Mouse (Mus musculus) hindbrain, embryonic 14.5 days (tissue): Measurements from ENCODE around the gene 1700001J03Rik. TPM values are rescaled to one million over a fixed set of nuclear protein-coding genes. Genes with fewer than 3 reads are reported as not detected.
"Not testable (repeated sequence)": the region's sequence is repeated elsewhere in the genome, so short reads cannot be mapped to it uniquely, and the experiment has no call there.

Experiments used
- ATAC-seq: fragments of 200-750 bp; cut with Nextera tagmentation; 2 replicates; pipeline ENCODE4 v1.8.0; 2017; ENCODE audit warnings: moderate number of reproducible peaks, mild to moderate bottlenecking, moderate TSS enrichment, moderate library complexity; ENCODE audit not compliant: low FRiP score
- DNase-seq: peaks from one replicate; pipeline ENCODE4 v3.0.0-alpha.2; 2015; ENCODE audit warnings: low spot score
- H3K27ac ChIP-seq: fragments of 300-500 bp; sonication (generic); 2 replicates; pipeline ENCODE4 v1.5.1; 2014; ENCODE audit warnings: mild to moderate bottlenecking, moderate library complexity
- H3K27me3 ChIP-seq: fragments of 300-500 bp; sonication (generic); 2 replicates; pipeline ENCODE4 v1.6.1; 2014; ENCODE audit warnings: mild to moderate bottlenecking, low read length, mixed read lengths; ENCODE audit not compliant: control insufficient read depth, insufficient read depth
- H3K36me3 ChIP-seq: fragments of 300-500 bp; sonication (generic); replicated peaks from 2 replicates; pipeline ENCODE4 v1.6.1; 2014; ENCODE audit not compliant: control insufficient read depth, insufficient read depth
- H3K4me1 ChIP-seq: fragments of 300-500 bp; sonication (generic); replicated peaks from 2 replicates; pipeline ENCODE4 v1.6.1; 2014; ENCODE audit warnings: antibody characterized with exemption, low read length, mixed read lengths; ENCODE audit not compliant: control insufficient read depth, insufficient read depth
- H3K4me2 ChIP-seq: fragments of 300-500 bp; sonication (generic); replicated peaks from 2 replicates; pipeline ENCODE4 v1.6.1; 2014; ENCODE audit warnings: mild to moderate bottlenecking, moderate library complexity
- H3K4me3 ChIP-seq: fragments of 300-500 bp; sonication (generic); replicated peaks from 2 replicates; pipeline ENCODE4 v1.5.1; 2014; ENCODE audit warnings: mild to moderate bottlenecking, low read length
- H3K9ac ChIP-seq: fragments of 300-500 bp; sonication (generic); 2 replicates; pipeline ENCODE4 v1.6.1; 2014
- H3K9me3 ChIP-seq: fragments of 300-500 bp; sonication (generic); 2 replicates; pipeline ENCODE4 v1.6.1; 2016; ENCODE audit warnings: low read length; ENCODE audit not compliant: control insufficient read depth
- WGBS: fragments of 180-500 bp; shearing (Covaris S2); extraction: QIAGEN DNeasy Blood & Tissue Kit; methylation state at CpG from one replicate; pipeline ENCODE4 v1.1.7; 2014; 5-methylcytosine and 5-hydroxymethylcytosine counted together
- polyA plus RNA-seq: library from polyadenylated mRNA; unstranded; fragments of >200 nt; fragmentation: Nextera tagmentation; extraction: Ambion mirVana; gene quantifications from 2 replicates; pipeline ENCODE4 v1.2.1, GENCODE M21; 2014

1700001J03Rik gene
- polyA plus RNA-seq, 1 experiment from 2014 or later = 0.68 TPM

DNA sequence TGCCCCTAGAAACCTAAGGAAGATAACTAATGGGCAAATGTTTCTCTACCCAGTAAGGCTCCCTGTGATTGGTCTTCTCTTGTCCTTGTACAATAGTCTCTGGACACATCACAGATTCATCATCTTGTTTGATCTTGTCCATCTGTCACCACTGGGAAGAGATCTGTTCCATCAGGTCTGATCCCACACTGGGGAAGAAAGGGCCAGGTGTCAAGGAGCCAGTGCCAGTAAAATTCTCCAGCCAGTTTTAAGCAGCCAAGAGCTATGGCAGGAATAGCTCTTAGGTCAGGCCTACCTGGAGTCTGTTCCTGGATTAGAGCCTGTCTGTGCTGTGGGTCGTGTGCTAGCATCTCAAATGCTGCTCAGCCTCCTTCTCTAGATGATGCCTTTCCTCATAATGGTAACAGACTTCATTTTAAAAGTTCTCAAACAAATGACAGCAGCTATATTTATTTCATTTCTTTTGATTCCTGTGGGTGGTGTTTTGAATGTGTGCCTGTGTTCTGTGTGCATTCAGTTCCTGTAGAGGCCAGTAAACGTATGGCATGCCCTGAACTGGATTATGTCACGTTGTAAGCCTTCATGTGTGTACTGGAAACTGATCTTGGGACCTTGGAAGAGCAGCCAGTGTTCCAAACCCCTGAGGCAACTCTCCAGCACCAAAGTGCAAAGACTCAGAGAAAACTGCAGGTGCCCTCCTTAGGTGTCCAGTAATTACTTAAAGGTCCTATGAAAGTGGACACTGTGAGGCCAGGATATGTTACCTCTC, 5.6 kb upstream of the 1700001J03Rik start:
- Histone ChIP-seq H3K4me3 (no peak overlapping the region), H3K27me3 (no peaks in the 10 kb centered on the region), H3K9me3 (0 out of 2 replicates have a peak, but pooled peaks cover 11% of the 10 kb centered on the region), H3K27ac (no peak overlapping the region), H3K9ac (no peak overlapping the region), H3K4me1 (no peaks in the 10 kb centered on the region), H3K4me2 (no peak overlapping the region), H3K36me3 (no peaks in the 10 kb centered on the region)
- no peak for DNase-seq
- WGBS = 68% methylated on average over 3 of the region's 3 CpGs
- no peak for ATAC-seq

DNA sequence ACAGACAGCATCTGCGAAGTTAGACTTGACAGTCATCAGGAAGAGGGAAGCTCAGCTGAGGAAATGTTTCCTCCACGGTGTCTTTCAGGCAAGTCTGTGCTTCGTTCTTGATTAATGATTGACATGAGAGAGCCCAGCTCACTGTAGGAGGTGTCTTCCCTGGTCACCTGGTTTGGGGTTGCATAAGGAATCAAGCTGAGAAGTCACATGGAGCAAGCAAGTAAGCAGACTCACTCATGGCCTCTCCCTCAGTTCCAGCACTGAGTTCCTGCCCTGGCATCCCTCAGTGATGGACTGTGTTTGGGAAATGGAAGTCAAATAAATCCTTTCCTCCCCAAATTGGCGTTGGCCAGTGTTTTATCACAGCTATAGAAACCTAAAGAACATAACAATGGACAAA, 5.0 kb upstream of the 1700001J03Rik start:
- DNase-seq = no peak
- no peak overlapping the region for H3K4me2 ChIP-seq
- 72% methylated on average over 4 of the region's 4 CpGs for WGBS
- no peak for ATAC-seq
- H3K27me3 ChIP-seq = no peaks in the 10 kb centered on the region
- H3K9ac ChIP-seq = no peak overlapping the region
- H3K9me3 ChIP-seq = 0 out of 2 replicates have a peak, but pooled peaks cover 11% of the 10 kb centered on the region
- no peaks in the 10 kb centered on the region for H3K4me1 ChIP-seq
- no peak overlapping the region for H3K27ac ChIP-seq
- H3K36me3 ChIP-seq = no peaks in the 10 kb centered on the region
- H3K4me3 ChIP-seq = no peak overlapping the region

DNA sequence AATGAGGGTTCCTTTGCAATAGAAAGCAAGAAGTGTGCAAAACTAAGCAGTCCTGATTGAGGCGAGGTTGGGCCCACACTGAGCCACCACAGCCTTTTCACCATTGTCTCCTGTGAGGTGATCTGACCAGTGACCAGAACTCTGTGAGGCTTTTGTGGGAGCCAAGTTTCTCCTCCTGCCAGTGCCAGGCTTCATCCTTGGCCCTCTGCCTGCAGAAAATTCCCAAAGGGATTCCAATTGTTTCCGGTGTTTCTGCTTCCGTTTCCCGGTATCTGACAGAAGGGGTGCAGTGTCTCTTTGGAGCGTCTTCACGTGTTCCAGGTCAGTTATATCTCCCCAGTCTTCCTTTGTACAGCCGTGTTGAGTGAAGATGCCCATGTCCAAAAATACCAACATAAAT, 3.6 kb upstream of the 1700001J03Rik start:
- ATAC-seq = no peak
- WGBS = 82% methylated on average over 7 of the region's 7 CpGs

DNA sequence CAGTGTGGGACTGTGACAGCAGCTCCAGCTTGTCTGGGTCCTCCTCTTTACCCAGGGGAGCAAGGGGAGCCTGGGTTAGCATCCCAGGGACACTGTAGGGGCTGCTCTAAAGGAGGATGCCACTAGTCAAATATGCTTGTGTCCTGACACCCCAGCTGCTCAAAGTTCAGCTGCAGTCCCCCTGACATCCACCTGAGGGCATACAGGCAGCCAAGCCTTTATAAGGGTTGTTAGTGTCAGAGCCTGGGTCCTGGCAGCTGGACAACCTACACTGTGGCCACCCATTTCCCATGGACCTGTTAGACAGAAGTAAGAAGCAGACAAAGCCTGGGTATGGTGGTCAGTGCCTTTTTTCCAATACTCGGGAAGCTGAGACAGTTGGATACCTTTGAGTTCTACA, 3.0 kb upstream of the 1700001J03Rik start:
- Histone ChIP-seq H3K36me3 (no peaks in the 10 kb centered on the region), H3K27ac (no peak overlapping the region), H3K4me1 (no peaks in the 10 kb centered on the region), H3K4me3 (no peak overlapping the region), H3K9me3 (no peaks in the 10 kb centered on the region), H3K27me3 (no peaks in the 10 kb centered on the region), H3K4me2 (no peak overlapping the region), H3K9ac (no peak overlapping the region)
- 91% methylated on average over 1 of the region's 1 CpGs for whole genome bisulfite sequencing
- DNase-seq = no peak
- ATAC-seq = no peak

More for the DNA sequence above, 3.6 kb upstream of the 1700001J03Rik start:
- Histone ChIP-seq H3K9ac (no peak overlapping the region), H3K36me3 (no peaks in the 10 kb centered on the region), H3K4me3 (no peak overlapping the region), H3K27me3 (no peaks in the 10 kb centered on the region), H3K4me2 (no peak overlapping the region), H3K4me1 (no peaks in the 10 kb centered on the region), H3K27ac (no peak overlapping the region), H3K9me3 (0 out of 2 replicates have a peak, but pooled peaks cover 3% of the 10 kb centered on the region)
- DNase-seq = no peak

DNA sequence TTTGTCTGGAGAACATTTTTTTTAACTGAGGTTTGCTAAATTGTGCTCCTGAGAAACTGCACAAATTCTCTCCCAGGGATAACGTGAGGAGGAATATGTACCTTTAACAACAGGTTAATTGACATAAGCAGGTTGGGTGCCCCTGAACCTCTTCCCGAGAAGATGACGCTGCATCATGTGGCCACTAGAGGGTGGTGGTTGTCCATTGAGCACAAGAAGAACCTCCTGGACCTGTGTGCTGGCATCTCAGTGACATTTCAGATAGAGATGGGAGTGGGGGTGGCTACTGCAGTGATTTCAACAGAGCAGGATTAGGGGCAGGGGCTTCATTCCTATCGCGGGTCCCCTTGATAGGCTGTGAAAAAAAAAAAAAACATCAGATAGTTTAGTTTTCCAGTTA, 2.3 kb upstream of the 1700001J03Rik start:
- H3K9ac ChIP-seq, H3K4me1 ChIP-seq, H3K27me3 ChIP-seq, H3K4me2 ChIP-seq, H3K4me3 ChIP-seq, H3K27ac ChIP-seq, H3K9me3 ChIP-seq, H3K36me3 ChIP-seq, ATAC-seq: not testable (repeated sequence)
- 30% methylated on average over 5 of the region's 5 CpGs for WGBS
- peak; percentile 57 for DNase-seq

DNA sequence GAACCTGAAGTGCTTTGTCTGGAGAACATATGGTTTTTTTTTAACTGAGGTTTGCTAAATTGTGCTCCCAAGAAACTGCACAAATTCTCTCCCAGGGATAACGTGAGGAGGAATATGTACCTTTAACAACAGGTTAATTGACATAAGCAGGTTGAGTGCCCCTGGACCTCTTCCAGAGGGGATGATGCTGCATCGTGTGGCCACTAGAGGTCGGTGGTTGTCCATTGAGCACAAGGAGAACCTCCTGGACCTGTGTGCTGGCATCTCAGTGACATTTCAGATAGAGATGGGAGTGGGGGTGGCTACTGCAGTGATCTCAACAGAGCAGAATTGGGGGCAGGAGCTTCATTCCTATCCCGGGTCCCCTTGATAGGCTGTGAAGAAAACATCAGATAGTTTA, 12.4 kb downstream of the 1700001J03Rik start:
- not testable (repeated sequence) for H3K9ac ChIP-seq, ATAC-seq, H3K4me2 ChIP-seq, DNase-seq, H3K9me3 ChIP-seq, H3K36me3 ChIP-seq, H3K4me1 ChIP-seq, H3K27me3 ChIP-seq, H3K4me3 ChIP-seq, H3K27ac ChIP-seq
- WGBS = 65% methylated on average over 4 of the region's 4 CpGs

DNA sequence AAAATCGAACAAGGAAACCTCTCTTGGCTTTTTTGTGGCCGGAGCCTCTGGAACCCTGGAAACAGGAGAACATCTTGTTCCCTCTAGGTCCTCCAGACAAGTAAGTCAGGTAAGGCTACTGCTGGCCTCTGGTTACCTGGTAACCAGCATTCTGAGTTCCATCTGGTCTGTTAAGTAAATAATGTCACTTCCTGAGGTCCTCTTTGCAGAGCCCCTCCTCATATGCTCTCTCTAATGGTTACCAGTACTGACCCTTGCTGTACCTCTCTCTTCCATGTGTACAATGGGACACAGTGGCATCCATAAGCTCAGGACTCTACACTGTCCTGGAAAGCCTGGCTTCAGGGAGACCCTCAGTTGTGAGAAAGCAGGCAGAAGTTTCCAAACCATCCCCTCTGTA, 14.5 kb downstream of the 1700001J03Rik start, which contains the start of gene Gm6309:
Gene Gm6309, minus strand, starts transcription at position 101 of the 400 bp plus-strand sequence.
- not testable (repeated sequence) for DNase-seq, H3K9me3 ChIP-seq, H3K4me1 ChIP-seq, H3K36me3 ChIP-seq, H3K4me2 ChIP-seq, ATAC-seq, H3K9ac ChIP-seq, H3K4me3 ChIP-seq, H3K27ac ChIP-seq, H3K27me3 ChIP-seq
- 76% methylated on average over 2 of the region's 2 CpGs for WGBS

DNA sequence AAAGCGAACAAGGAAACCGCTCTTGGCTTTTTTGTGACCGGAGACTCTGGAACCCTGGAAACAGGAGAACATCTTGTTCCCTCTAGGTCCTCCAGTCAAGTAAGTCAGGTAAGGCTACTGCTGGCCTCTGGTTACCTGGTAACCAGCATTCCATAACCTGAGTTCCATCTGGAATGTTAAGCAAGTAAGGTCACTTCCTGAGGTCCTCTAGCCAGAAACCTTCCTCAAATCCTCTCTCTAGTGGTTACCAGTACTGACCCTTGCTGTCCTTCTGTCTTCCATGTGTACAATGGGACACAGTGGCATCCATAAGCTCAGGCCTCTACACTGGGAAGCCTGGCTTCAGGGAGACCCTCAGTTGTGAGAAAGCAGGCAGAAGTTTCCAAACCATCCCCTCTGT, 24.7 kb downstream of the 1700001J03Rik start, which contains the start of gene Gm5565:
Gene Gm5565, minus strand, starts transcription at position 101 of the 400 bp plus-strand sequence.
- not testable (repeated sequence) for H3K4me3 ChIP-seq, ATAC-seq, H3K27me3 ChIP-seq, DNase-seq, H3K4me2 ChIP-seq, H3K4me1 ChIP-seq, H3K36me3 ChIP-seq, H3K9ac ChIP-seq, H3K27ac ChIP-seq, H3K9me3 ChIP-seq
- 92% methylated on average over 3 of the region's 3 CpGs for WGBS

DNA sequence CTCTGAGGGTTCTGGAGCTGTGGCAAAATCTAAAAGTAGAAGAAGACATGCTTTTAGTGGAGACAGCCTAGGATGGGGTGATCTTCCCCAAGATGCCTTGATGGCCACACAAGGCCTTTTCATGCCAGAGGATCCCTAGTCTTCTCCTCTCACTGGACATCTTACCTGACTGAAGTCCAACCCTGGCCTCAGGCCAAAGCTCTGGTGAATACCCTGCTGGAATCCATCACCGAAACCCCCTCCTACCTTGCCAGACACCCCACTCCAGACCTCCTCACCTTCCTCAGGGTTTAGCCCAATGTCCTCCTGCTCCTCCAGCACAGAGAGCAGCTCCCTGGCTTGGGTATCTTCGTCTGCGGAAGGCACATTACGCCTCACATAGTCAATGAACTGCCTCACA, 26.8 kb downstream of the 1700001J03Rik start:
- H3K9ac ChIP-seq, H3K36me3 ChIP-seq, ATAC-seq, H3K27ac ChIP-seq, H3K9me3 ChIP-seq, DNase-seq, H3K4me2 ChIP-seq, H3K4me1 ChIP-seq, H3K27me3 ChIP-seq, H3K4me3 ChIP-seq: not testable (repeated sequence)
- 81% methylated on average over 4 of the region's 4 CpGs for WGBS
